Mouse (Mus musculus) forebrain, embryonic 13.5 days (tissue): ENCODE measurements around the gene Lysmd1. TPM values are rescaled to one million over a fixed set of nuclear protein-coding genes. Genes with fewer than 3 reads are reported as not detected.

Experiments
- ATAC-seq: fragments of 200-750 bp; cut with Nextera tagmentation; 2 replicates; pipeline ENCODE4 v1.8.0; 2017
- H3K27ac ChIP-seq: fragments of 300-500 bp; sonication (generic); 2 replicates; pipeline ENCODE4 v1.5.1; 2015; ENCODE audit warnings: inconsistent platforms, mild to moderate bottlenecking, moderate library complexity
- H3K27me3 ChIP-seq: fragments of 300-500 bp; sonication (generic); 2 replicates; pipeline ENCODE4 v1.6.1; 2015; ENCODE audit warnings: mild to moderate bottlenecking, inconsistent platforms
- H3K36me3 ChIP-seq: fragments of 300-500 bp; sonication (generic); 2 replicates; pipeline ENCODE4 v1.6.1; 2015; ENCODE audit warnings: mild to moderate bottlenecking, inconsistent platforms; ENCODE audit not compliant: poor library complexity, severe bottlenecking
- H3K4me1 ChIP-seq: fragments of 300-500 bp; sonication (generic); 2 replicates; pipeline ENCODE4 v1.6.1; 2015; ENCODE audit warnings: inconsistent platforms
- H3K4me2 ChIP-seq: fragments of 300-500 bp; sonication (generic); 2 replicates; pipeline ENCODE4 v1.6.1; 2015; ENCODE audit warnings: inconsistent platforms, mild to moderate bottlenecking, moderate library complexity
- H3K4me3 ChIP-seq: fragments of 300-500 bp; sonication (generic); 2 replicates; pipeline ENCODE4 v1.5.1; 2015; ENCODE audit warnings: mild to moderate bottlenecking, inconsistent platforms
- H3K9ac ChIP-seq: fragments of 300-500 bp; sonication (generic); 2 replicates; pipeline ENCODE4 v1.6.1; 2015; ENCODE audit warnings: mild to moderate bottlenecking, inconsistent platforms
- H3K9me3 ChIP-seq: fragments of 300-500 bp; sonication (generic); replicated peaks from 2 replicates; pipeline ENCODE4 v1.6.1; 2016; ENCODE audit warnings: inconsistent platforms
- WGBS: fragments of 180-500 bp; shearing (Covaris S2); methylation state at CpG from one replicate; pipeline ENCODE4 v1.1.7; 2015; 5-methylcytosine and 5-hydroxymethylcytosine counted together
- polyA plus RNA-seq: library from polyadenylated mRNA; unstranded; fragments of >200 nt; fragmentation: Nextera tagmentation; extraction: Ambion mirVana; gene quantifications from 2 replicates; pipeline ENCODE4 v1.2.1, GENCODE M21; 2015

Lysmd1 gene
- polyA plus RNA-seq, 1 experiment from 2014 or later = 29.6 TPM

GRCm38 (mm10) chr3:95162345-95162628 lies 28.4 kb downstream of the Lysmd1 start:
- Histone ChIP-seq H3K9me3 (no peaks in the 10 kb centered on the region), H3K4me3 (peak overlapping the region; percentile 88), H3K36me3 (peaks cover 34% of the 10 kb centered on the region), H3K27ac (peak overlapping the region; percentile 70), H3K4me2 (peak overlapping the region; percentile 70), H3K4me1 (peaks cover 38% of the 10 kb centered on the region), H3K27me3 (0 out of 2 replicates have a peak, but pooled peaks cover 5% of the 10 kb centered on the region), H3K9ac (peak overlapping the region; percentile 89)
- WGBS = 19% methylated on average over 2 of the region's 2 CpGs
- no peak for ATAC-seq

- peak overlapping the region; percentile 70 for H3K4me2 ChIP-seq
- no peak for ATAC-seq
- peak overlapping the region; percentile 41 for H3K9ac ChIP-seq
Measured at GRCm38 (mm10) chr3:95163419-95164255, 29.7 kb downstream of the Lysmd1 start.

GRCm38 (mm10) chr3:95164256-95164550 lies 30.3 kb downstream of the Lysmd1 start:
- Histone ChIP-seq H3K27ac (no peak overlapping the region), H3K9ac (0 out of 2 replicates have a peak overlapping the region, but pooled peaks have one; percentile 41), H3K27me3 (peaks cover 7% of the 10 kb centered on the region; the same call in 1 of the 2 replicates), H3K4me3 (no peak overlapping the region), H3K4me2 (peak overlapping the region; percentile 70; the same call in 1 of the 2 replicates), H3K9me3 (no peaks in the 10 kb centered on the region), H3K4me1 (peaks cover 38% of the 10 kb centered on the region), H3K36me3 (peaks cover 53% of the 10 kb centered on the region)
- no peak for ATAC-seq
- WGBS = 73% methylated on average over 4 of the region's 5 CpGs

More at GRCm38 (mm10) chr3:95163419-95164255, 29.7 kb downstream of the Lysmd1 start:
- 0 out of 2 replicates have a peak, but pooled peaks cover 5% of the 10 kb centered on the region for H3K27me3 ChIP-seq
- H3K27ac ChIP-seq = no peak overlapping the region; the same call in 1 of the 2 replicates
- H3K9me3 ChIP-seq = no peaks in the 10 kb centered on the region
- peaks cover 38% of the 10 kb centered on the region for H3K4me1 ChIP-seq
- WGBS = 68% methylated on average over 11 of the region's 11 CpGs
- H3K36me3 ChIP-seq = peaks cover 48% of the 10 kb centered on the region
- peak overlapping the region; percentile 20; the same call in 1 of the 2 replicates for H3K4me3 ChIP-seq

DNA sequence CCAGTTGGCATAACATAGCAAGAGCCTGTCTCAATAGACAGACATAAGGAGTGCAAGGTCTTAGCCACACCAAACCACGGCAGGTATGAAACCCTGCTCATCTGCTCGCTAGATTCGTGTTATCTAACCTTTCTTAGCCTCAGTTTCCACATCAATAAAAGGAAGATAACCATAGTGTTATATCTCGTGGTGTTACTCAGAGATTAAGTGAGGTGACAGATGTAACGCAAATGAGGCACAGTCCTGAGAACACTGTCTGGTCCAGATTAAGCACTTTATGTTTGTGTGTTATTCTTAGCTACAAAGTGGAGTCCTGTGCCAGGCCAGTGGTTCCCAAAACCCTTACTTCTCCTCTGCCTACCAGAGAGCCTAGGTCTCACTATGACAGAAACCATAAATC lies 31.0 kb downstream of the Lysmd1 start:
- no peak overlapping the region for H3K9ac ChIP-seq
- H3K36me3 ChIP-seq = peaks cover 60% of the 10 kb centered on the region
- peaks cover 12% of the 10 kb centered on the region for H3K27me3 ChIP-seq
- no peak overlapping the region for H3K27ac ChIP-seq
- H3K4me3 ChIP-seq = no peak overlapping the region
- H3K9me3 ChIP-seq = no peaks in the 10 kb centered on the region
- 90% methylated on average over 5 of the region's 5 CpGs for WGBS
- no peak for ATAC-seq
- peaks cover 32% of the 10 kb centered on the region for H3K4me1 ChIP-seq
- H3K4me2 ChIP-seq = no peak overlapping the region

DNA sequence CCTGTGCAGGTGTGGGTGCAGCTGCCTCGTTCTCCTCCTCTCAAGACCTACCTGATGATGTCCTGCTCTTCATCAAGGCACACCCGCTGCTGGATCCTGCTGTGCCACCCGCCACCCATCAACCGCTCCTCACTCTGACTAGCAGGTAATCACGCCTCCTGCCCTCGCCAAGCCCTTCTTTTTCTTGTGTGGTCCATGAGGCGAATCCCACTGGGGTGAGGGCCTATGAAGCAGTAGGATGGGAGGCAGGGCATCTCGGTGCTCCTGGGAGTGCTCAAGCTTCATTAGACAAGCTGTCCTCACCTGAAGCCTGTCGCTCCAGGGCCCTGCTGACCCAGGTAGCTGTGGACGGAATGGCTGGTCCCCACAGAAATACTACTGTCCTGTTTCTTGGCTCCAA lies 36.1 kb downstream of the Lysmd1 start:
- Histone ChIP-seq H3K9me3 (no peaks in the 10 kb centered on the region), H3K4me2 (no peak overlapping the region), H3K4me3 (no peak overlapping the region), H3K27ac (no peak overlapping the region), H3K9ac (no peak overlapping the region), H3K27me3 (peaks cover 55% of the 10 kb centered on the region), H3K4me1 (peaks cover 20% of the 10 kb centered on the region), H3K36me3 (peaks cover 89% of the 10 kb centered on the region)
- WGBS = 89% methylated on average over 10 of the region's 10 CpGs
- ATAC-seq = no peak

DNA sequence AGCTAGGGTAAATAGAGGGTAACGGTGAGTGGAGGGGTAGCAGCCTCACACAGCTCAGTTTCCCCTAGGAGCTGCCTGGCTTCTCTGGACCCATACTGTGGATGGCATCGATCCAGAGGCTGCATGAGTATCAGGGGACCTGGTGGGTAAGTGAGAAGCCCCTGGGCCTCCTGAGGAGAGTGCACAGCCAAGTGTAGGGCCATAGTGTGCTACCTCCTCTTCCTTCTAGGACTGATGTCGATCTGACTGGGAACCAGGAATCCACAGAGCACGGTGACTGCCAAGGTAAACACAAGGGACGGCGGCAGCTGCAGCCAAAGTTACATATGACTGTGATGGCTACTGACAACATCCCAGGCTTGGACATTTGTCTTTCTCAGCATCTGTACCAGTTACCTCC lies 37.2 kb downstream of the Lysmd1 start:
- WGBS = 82% methylated on average over 6 of the region's 6 CpGs
- no peak overlapping the region for H3K4me3 ChIP-seq
- ATAC-seq = no peak
- no peak overlapping the region for H3K27ac ChIP-seq
- peaks cover 58% of the 10 kb centered on the region for H3K27me3 ChIP-seq
- H3K4me2 ChIP-seq = no peak overlapping the region
- peaks cover 78% of the 10 kb centered on the region for H3K36me3 ChIP-seq
- peaks cover 20% of the 10 kb centered on the region for H3K4me1 ChIP-seq
- H3K9me3 ChIP-seq = no peaks in the 10 kb centered on the region
- H3K9ac ChIP-seq = no peak overlapping the region

GRCm38 (mm10) chr3:95172526-95173255 lies 38.8 kb downstream of the Lysmd1 start:
- no peak for ATAC-seq
- H3K27me3 ChIP-seq = peaks cover 58% of the 10 kb centered on the region
- H3K9me3 ChIP-seq = no peaks in the 10 kb centered on the region
- H3K4me1 ChIP-seq = peaks cover 20% of the 10 kb centered on the region
- H3K4me2 ChIP-seq = peak overlapping the region; percentile 42; the same call in 1 of the 2 replicates
- H3K4me3 ChIP-seq = peak overlapping the region; percentile 8
- H3K27ac ChIP-seq = no peak overlapping the region
- WGBS = 10% methylated on average over 60 of the region's 84 CpGs
- 0 out of 2 replicates have a peak overlapping the region, but pooled peaks have one; percentile 35 for H3K9ac ChIP-seq
- H3K36me3 ChIP-seq = peaks cover 62% of the 10 kb centered on the region

GRCm38 (mm10) chr3:95173256-95173949 lies 39.5 kb downstream of the Lysmd1 start:
- H3K9ac ChIP-seq = peak overlapping the region; percentile 6
- H3K4me2 ChIP-seq = peak overlapping the region; percentile 42
- H3K27ac ChIP-seq = no peak overlapping the region
- no peaks in the 10 kb centered on the region for H3K9me3 ChIP-seq
- peak overlapping the region; percentile 8; the same call in 1 of the 2 replicates for H3K4me3 ChIP-seq
- peaks cover 55% of the 10 kb centered on the region for H3K36me3 ChIP-seq
- H3K27me3 ChIP-seq = peaks cover 58% of the 10 kb centered on the region
- peaks cover 20% of the 10 kb centered on the region for H3K4me1 ChIP-seq
- ATAC-seq = peak; percentile 44
- 4% methylated on average over 58 of the region's 58 CpGs for WGBS

DNA sequence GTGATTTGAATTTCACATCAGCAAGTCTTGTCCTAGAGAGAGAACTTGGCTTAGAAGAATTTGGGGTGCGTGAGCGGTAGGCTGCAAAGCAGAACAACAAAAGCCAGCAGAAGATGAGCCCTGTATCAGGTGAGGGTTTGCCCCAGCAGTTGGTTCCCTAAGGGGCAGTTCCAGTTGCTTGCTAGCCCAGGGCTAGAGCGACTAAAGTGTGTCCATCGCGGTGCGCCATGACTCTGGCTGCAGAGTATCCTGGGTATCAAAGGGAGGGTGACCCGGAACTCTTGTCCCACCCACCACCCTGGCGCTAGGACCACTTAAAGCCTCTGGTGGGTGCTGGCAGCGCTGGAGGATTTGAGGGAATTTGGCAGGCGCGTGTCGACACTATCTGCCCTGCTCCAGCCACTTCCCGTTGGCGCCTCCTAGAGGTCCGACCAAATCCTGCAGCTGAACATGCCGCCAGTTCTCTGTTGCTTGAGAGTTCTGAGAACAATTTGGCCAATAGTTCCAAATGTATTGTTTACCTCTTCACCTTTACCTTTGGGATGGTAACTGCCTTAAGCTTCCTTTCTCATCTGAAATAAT lies 40.2 kb downstream of the Lysmd1 start:
- H3K4me1 ChIP-seq = peaks cover 20% of the 10 kb centered on the region
- no peak overlapping the region for H3K27ac ChIP-seq
- H3K27me3 ChIP-seq = peaks cover 53% of the 10 kb centered on the region
- peak overlapping the region; percentile 42 for H3K4me2 ChIP-seq
- WGBS = 3% methylated on average over 16 of the region's 16 CpGs
- ATAC-seq = peak; percentile 63
- no peak overlapping the region for H3K9ac ChIP-seq
- no peaks in the 10 kb centered on the region for H3K9me3 ChIP-seq
- peak overlapping the region; percentile 8; the same call in 1 of the 2 replicates for H3K4me3 ChIP-seq
- peaks cover 48% of the 10 kb centered on the region for H3K36me3 ChIP-seq

DNA sequence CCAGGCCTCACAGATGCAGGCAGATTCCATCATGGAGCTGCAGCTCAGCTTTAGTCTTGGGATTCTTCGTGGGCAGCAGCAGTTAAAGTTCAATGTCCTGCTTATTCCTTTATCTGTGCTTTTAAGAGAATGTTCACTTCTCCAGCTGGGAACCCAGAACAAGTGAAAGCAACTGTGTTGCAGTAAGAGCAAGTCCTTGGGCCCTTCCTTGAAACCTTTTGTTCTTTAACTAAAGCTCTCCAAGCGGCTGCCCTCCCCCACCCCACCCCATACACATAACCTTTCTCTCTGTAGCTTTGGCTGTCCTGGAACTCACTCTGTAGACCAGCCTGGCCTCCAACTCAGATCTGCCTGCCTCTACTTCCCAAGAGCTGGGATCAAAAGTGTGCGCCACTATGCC lies 42.6 kb downstream of the Lysmd1 start:
- 52% methylated on average over 3 of the region's 3 CpGs for WGBS
- Histone ChIP-seq H3K9ac (no peak overlapping the region), H3K9me3 (no peaks in the 10 kb centered on the region), H3K4me2 (no peak overlapping the region), H3K27me3 (peaks cover 29% of the 10 kb centered on the region), H3K36me3 (peaks cover 24% of the 10 kb centered on the region), H3K27ac (no peak overlapping the region), H3K4me1 (peaks cover 20% of the 10 kb centered on the region), H3K4me3 (no peak overlapping the region)
- ATAC-seq = no peak

GRCm38 (mm10) chr3:95177583-95177982 lies 43.7 kb downstream of the Lysmd1 start:
- H3K36me3 ChIP-seq = peaks cover 13% of the 10 kb centered on the region
- H3K4me3 ChIP-seq = no peak overlapping the region
- ATAC-seq = no peak
- no peaks in the 10 kb centered on the region for H3K9me3 ChIP-seq
- 77% methylated on average over 6 of the region's 6 CpGs for WGBS
- no peak overlapping the region for H3K27ac ChIP-seq
- no peak overlapping the region for H3K9ac ChIP-seq
- H3K4me2 ChIP-seq = no peak overlapping the region
- peaks cover 18% of the 10 kb centered on the region for H3K27me3 ChIP-seq
- H3K4me1 ChIP-seq = peaks cover 14% of the 10 kb centered on the region
